Mouse (Mus musculus) gastrocnemius, adult 2 months (tissue): ENCODE measurements around the gene Casp9. TPM values are rescaled to one million over a fixed set of nuclear protein-coding genes. Genes with fewer than 3 reads are reported as not detected.

ENCODE experiments used
- DNase-seq: peaks from one replicate; pipeline ENCODE4 v3.0.0; 2022
- H3K27ac ChIP-seq: fragments of 200-600 bp; 2 replicates; pipeline ENCODE4 v1.8.1; 2022; ENCODE audit warnings: mild to moderate bottlenecking
- H3K4me3 ChIP-seq: fragments of 200-600 bp; 2 replicates; pipeline ENCODE4 v1.8.1; 2022; ENCODE audit warnings: mild to moderate bottlenecking, moderate library complexity
- CTCF ChIP-seq: fragments of 200-600 bp; IDR thresholded peaks from 2 replicates; pipeline ENCODE4 v1.8.1; 2022; ENCODE audit warnings: antibody characterized with exemption, mild to moderate bottlenecking, moderate library complexity
- intact Hi-C: fragments of 180-260 bp; cut with DNase I; formaldehyde crosslinking; loops from one replicate; pipeline ENCODE4 v1.15.1; 2025
- total RNA-seq, 2 experiments: library from RNA; stranded (reverse); gene quantifications; 2 replicates each; pipeline ENCODE4 v1.2.3; 2021

The Casp9 gene
- total RNA-seq, 2 experiments from 2014 or later, result 2.2 to 2.5 TPM

DNA sequence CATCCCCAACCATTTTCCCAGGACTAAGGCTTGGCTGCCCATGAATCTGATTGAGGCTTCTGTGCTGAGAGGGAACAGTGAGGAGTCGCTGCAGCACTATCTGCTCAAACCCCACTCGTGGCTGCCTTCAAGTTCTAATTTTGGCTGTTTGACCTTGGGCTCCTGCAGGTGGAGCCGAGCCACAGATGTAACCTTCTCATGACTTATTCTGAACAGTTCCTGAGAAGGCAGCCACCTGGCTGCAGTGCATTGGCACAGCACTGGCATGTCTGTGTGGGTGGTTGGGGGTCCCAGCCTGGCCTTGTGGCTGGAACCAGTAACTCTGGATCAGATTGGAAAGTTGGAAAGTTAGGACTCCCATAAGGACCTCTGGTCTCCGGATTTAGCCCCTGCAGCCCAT is 34.8 kb downstream of the Casp9 start:
- Histone ChIP-seq H3K27ac (0 out of 2 replicates have a peak overlapping the region, but pooled peaks have one; percentile 35), H3K4me3 (no peak overlapping the region)
- no peak for TF ChIP-seq CTCF
- peak; percentile 30 for DNase-seq
- intact Hi-C loops, result loop anchor here (10.0 kb wide), 1 partner anchor 213 kb away; the partner anchor contains the start of gene Tmem82

DNA sequence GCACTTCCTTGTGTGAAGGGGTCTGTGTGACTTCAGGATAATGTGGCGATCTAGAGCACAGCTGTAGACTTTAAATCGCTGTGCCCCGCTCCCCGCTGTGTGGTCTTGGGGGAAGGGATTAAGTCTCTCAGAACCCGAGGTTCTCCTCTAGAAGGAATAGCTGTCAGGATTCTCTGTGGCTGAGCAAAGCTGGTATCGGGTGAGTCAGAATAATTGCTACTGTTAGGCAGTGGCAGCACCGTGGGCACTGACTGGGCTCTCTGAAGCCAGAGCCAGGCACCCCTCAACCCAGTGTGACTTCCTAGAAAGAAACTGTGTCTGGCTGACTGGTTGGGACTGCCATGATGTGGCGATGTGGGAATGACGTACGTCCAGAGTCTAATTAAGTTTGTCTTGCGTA is 37.0 kb downstream of the Casp9 start:
- Histone ChIP-seq H3K27ac (no peak overlapping the region), H3K4me3 (no peak overlapping the region)
- intact Hi-C loops, result no loop called here
- no peak for DNase-seq
- no peak for TF ChIP-seq CTCF

DNA sequence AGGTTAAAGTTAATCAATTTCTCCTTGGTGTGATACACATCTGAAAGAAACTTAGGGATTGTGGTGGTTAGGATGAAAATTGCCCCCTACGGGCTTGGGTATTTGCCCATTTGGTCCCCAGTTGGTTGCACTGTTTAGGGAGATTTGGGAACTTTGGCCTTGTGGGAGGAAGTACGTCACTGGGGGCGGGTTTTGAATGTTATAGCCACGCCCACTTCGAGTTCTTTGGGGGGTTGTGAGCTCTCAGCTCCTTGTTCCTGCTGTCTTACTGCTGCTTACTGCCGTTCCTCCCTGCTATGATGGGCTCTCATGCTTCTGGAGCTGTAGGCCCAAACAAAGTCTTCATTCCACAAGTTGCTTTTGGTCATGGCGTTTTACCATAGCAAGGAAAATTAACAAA is 37.9 kb downstream of the Casp9 start:
- DNase-seq, result no peak
- TF ChIP-seq CTCF, result no peak

DNA sequence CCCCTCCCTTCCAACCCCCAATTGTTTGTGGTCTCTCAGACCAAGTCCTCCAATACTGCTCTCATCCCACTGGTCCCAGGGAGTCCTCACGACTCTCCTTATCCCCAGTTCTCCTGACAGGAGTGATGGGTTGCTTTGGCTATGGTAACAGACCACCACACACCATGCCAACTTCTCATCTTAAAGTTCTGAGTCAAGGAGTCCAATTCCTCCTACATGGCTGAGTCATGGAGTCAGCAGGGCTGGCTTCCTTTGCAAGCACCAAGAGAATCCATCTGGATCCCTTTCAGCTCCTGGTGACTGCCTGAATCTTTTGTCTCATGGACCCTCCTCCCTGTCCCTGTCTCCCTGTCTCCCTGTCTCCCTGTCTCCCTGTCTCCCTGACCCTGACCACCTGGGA is 40.5 kb downstream of the Casp9 start:
- intact Hi-C loops, result no loop called here
- no peak for TF ChIP-seq CTCF
- Histone ChIP-seq H3K27ac (no peak overlapping the region), H3K4me3 (no peak overlapping the region)
- no peak for DNase-seq

More for the DNA sequence above, 37.9 kb downstream of the Casp9 start:
- intact Hi-C loops, result no loop called here
- Histone ChIP-seq H3K4me3 (no peak overlapping the region), H3K27ac (no peak overlapping the region)

DNA sequence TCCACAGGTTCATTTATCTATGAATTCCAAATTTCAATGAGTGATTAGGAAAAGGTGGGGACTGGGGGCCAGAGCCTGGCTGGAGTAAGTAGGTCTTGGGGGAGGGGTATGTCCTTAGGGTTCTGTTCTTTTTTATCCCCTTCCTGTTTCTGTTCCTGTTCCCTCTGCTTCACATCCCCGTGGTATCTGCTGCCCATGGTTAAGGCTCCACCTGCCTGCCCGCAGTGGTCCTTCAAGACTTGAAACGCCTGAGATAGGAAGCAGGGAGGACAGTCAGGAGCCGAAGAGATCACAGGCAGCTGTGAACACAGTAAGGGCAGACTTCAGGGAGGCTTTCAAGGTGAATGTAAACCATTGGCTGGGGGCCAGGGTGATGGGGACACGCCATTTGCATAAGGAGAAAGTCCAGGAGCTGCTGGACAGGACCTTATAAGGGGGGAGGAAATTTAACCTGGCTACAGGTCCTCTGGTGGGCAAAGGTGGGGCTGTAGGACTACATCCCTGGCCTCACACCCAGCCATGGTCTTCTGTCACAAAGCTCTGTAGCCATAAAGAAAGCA is 41.2 kb downstream of the Casp9 start:
- H3K27ac ChIP-seq, result no peak overlapping the region
- intact Hi-C loops, result no loop called here
- H3K4me3 ChIP-seq, result no peak overlapping the region
- no peak for DNase-seq
- no peak for TF ChIP-seq CTCF

DNA sequence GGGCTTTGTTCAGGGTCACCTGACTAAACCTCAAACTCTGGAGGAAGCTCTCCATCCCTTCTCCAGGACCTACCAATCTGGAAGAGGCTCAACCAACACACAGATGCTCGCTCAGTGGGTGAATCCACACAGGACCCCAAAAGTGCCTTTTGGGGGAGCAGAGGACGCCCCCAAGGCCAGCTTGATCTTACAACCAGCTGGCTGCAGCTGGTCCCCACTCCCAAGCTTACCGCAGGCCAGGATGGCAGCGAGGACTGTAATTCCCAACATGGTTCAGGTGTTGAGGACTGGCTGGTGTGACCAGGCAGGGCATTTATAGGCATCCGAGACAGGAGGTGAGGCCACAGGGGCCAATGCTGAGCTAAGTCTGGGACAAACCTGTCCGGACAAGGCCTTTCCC is 52.6 kb downstream of the Casp9 start, which contains the start of gene Ctrc:
Ctrc (minus strand) TSS at position 361 of the 400 bp plus-strand sequence.
- Histone ChIP-seq H3K27ac (no peak within 1 kb of the TSS), H3K4me3 (no peak within 1 kb of the TSS)
- no peak for DNase-seq
- no peak for TF ChIP-seq CTCF
- intact Hi-C loops, result loop anchor here (10.0 kb wide), 1 partner anchor 461 kb away; no protein-coding TSS in a partner anchor

DNA sequence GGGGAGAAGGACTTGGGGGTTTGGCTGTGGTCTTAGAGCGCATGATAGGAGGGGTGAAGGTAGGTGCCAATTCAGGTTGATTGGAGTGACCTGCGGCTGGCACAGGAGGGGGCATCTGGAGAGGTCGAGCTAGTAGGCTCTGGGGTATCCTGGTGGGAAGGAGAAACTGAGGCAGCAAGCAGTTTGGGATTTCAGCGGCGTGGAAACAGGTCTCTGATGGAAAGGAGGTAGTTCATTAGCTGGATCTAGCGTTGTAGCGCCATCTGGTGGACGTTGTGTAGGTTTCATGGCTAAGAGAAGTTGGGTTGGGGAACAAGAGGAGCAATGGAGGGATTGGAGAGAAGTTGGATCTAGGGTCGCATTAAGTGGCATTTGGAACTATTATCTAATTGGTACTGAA is 60.0 kb downstream of the Casp9 start:
- Histone ChIP-seq H3K27ac (no peak overlapping the region), H3K4me3 (no peak overlapping the region)
- intact Hi-C loops, result loop anchor here (2.0 kb wide), 2 partner anchors 43 to 235 kb away; partner anchors contain the start of gene Tmem82
- peak; percentile 65 for DNase-seq
- TF ChIP-seq CTCF, result peak; percentile 75

DNA sequence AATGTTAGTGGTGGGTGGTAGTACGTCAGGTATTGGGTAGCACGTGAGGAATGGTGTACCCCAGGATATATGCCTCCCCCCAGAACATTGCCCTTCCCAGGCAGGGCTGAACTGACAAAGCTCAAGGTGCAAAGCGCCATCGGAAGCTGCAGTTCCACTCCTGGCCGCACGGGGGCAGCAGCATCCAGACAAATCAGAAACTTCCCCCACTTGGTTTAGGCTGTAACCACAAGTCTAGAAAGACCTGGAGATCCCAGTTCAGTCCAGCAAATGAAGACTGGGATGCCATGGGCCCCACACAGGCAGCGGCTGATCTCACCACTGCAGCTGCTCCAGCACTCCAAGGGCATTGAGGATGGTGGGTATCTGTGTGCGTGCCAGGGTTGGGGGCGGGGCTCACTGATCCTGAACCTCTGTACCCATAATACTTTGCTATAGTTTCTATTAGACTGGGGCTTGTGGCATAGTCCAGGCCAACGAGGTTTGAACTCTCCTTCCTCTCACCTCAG is 64.1 kb downstream of the Casp9 start:
- Histone ChIP-seq H3K4me3 (peak overlapping the region; percentile 49), H3K27ac (peak overlapping the region; percentile 64)
- TF ChIP-seq CTCF, result peak; percentile 99
- peak; percentile 80 for DNase-seq
- intact Hi-C loops, result loop anchor here (1.0 kb wide), 1 partner anchor 101 kb away; no protein-coding TSS in a partner anchor

DNA sequence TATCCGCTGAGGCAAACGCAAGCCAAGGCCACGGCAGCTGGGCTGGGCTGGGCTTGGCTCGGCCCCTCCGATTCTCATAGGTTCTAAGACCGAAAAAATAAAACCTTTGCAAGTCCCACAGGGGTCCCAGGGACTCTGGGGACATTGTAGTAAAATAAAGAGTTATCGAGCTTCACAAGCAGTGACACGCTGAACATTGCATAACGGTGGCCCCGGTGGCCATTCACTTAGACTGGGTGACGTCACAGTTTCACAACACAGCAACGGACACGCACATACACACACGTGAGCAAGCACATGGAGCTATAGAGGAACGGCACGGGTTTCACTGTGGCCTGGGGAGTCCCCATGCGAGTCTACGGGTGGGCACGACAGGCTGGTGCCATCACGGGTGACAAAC is 65.1 kb downstream of the Casp9 start:
- DNase-seq, result peak; percentile 64
- Histone ChIP-seq H3K4me3 (peak overlapping the region; percentile 63), H3K27ac (peak overlapping the region; percentile 64)
- intact Hi-C loops, result no loop called here
- no peak for TF ChIP-seq CTCF

DNA sequence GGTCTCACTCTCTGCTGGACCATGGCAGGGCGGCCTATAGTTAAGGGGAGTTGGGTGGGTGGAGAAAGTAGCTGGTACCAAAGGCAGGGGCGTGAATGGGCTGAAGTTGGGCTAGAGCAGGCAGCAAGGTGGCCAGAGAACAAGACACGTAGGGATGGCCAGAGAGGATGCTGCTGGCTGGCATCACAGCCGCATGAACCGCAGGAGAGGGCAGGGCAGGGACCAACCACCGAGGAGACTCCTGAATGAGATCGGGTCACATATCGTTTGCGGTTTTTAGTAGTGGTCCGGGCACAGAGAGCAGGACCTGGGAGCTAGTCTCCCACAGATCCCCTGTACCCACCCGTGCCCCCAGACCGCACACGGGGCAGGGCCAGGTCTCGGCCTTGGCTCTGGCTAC is 65.9 kb downstream of the Casp9 start:
- H3K27ac ChIP-seq, result no peak overlapping the region
- intact Hi-C loops, result no loop called here
- no peak for DNase-seq
- TF ChIP-seq CTCF, result no peak
- no peak overlapping the region for H3K4me3 ChIP-seq

DNA sequence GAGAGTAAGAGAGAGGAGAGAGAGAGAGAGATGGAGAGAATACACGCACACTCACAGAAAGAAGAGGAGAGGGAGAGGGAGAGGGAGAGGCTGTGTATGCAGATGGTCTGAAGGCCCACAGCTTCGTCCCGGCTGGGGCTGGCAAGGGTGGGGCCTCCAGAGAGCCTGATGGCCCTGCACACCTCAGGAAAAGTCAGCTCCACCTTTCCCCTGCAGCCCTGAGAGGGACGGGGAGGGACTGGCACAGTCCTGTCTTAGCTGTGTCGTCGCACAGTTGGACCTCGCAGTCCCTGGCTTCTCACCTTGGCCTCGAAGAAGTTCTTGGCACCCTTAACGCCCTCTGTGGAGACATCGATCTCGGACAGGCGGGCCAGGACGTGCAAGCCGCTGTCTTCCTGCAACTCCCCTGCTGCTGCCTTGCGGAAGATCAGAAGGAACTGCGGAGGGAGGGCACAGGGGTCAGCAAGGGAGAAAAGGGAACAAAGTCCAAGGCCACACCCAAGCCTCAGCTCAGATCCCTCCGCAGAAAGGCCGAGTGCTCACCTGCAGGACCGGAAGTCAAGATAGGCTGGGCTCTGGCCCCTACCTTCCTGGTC is 66.9 kb downstream of the Casp9 start:
- no peak overlapping the region for H3K4me3 ChIP-seq

DNA sequence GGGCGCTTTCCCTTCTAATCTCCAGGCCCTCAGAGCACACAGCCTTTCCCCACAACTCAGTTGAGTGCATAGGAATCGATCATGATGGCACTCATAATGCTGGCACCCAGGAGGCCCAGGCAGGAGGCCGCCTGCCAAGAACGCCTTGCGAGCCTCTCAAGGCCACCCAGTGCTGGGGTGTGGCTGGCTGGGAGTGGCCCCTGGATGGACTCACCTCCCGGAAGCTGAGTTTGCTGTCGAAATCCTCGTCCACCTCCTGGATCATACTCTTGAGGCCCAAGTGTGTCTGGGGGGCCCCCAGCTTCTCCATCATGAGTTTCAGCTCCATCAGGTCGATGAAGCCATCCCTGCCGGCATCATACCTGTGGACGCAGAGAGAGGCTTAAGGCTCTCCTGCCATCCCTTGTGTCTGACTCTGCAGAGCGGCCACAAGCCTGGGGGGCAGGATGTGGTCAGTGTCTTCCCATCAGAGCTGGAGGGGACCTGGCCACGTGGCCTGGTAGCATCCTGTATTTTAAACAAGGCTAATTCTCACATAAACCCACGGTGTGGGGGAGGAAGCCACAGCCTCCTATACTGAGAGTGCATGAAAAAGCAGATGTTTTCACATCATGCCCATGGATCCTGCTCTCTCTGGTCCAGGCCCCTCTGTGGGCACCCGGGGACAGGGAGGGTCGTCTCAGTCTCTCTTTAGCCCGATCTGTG is 68.3 kb downstream of the Casp9 start:
- H3K4me3 ChIP-seq, result no peak overlapping the region
- no peak for DNase-seq
- intact Hi-C loops, result no loop called here
- H3K27ac ChIP-seq, result no peak overlapping the region
- no peak for TF ChIP-seq CTCF

More for the DNA sequence above, 66.9 kb downstream of the Casp9 start:
- intact Hi-C loops, result no loop called here
- peak; percentile 43 for DNase-seq
- TF ChIP-seq CTCF, result no peak
- no peak overlapping the region for H3K27ac ChIP-seq

DNA sequence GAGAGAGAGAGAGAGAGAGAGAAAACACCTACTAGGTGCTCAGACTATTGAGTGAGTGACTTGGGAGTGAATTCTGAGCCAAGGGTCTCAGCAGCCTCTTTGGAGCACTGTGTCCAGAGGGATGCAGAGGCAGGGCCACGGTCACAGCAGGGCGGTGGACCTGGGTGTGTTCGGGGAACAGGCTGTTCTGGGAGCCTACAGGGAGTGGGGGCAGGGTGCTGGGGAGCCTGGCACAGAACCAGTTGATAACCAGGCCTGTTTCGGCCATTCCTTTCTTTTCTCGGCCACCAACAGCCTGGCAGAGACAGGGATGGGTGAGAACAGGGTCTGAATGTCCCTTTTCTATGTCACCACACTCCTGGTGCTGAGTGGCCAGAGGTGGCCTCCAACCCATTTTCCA is 69.5 kb downstream of the Casp9 start:
- no peak overlapping the region for H3K27ac ChIP-seq
- DNase-seq, result peak; percentile 12
- no peak for TF ChIP-seq CTCF
- no peak overlapping the region for H3K4me3 ChIP-seq
- intact Hi-C loops, result no loop called here
